Mouse (Mus musculus) hindbrain, postnatal 0 days (tissue): ENCODE data around the gene Gtf3c4. TPM values are rescaled to one million over a fixed set of nuclear protein-coding genes. Genes with fewer than 3 reads are reported as not detected.

Experiments
- ATAC-seq: fragments of 200-750 bp; cut with Nextera tagmentation; 2 replicates; pipeline ENCODE4 v1.8.0; 2017; ENCODE audit warnings: mild to moderate bottlenecking, moderate TSS enrichment, moderate library complexity
- DNase-seq: peaks from one replicate; pipeline ENCODE4 v3.0.0-alpha.2; 2015; ENCODE audit warnings: low spot score
- H3K27ac ChIP-seq: fragments of 300-500 bp; sonication (generic); 2 replicates; pipeline ENCODE4 v1.5.1; 2014; ENCODE audit warnings: mild to moderate bottlenecking
- H3K27me3 ChIP-seq: fragments of 300-500 bp; sonication (generic); 2 replicates; pipeline ENCODE4 v1.6.1; 2014; ENCODE audit warnings: low read length, mixed read lengths; ENCODE audit not compliant: insufficient read depth
- H3K36me3 ChIP-seq: fragments of 300-500 bp; sonication (generic); 2 replicates; pipeline ENCODE4 v1.6.1; 2014; ENCODE audit warnings: low read length, mixed read lengths; ENCODE audit not compliant: insufficient read depth
- H3K4me1 ChIP-seq: fragments of 300-500 bp; sonication (generic); 2 replicates; pipeline ENCODE4 v1.6.1; 2014; ENCODE audit warnings: antibody characterized with exemption, low read length, mixed read lengths; ENCODE audit not compliant: insufficient read depth
- H3K4me2 ChIP-seq: fragments of 300-500 bp; sonication (generic); 2 replicates; pipeline ENCODE4 v1.6.1; 2014; ENCODE audit warnings: low read depth, mild to moderate bottlenecking, low read length, moderate library complexity, mixed read lengths
- H3K4me3 ChIP-seq: fragments of 300-500 bp; sonication (generic); 2 replicates; pipeline ENCODE4 v1.5.1; 2014; ENCODE audit warnings: low read length
- H3K9ac ChIP-seq: fragments of 300-500 bp; sonication (generic); replicated peaks from 2 replicates; pipeline ENCODE4 v1.6.1; 2014; ENCODE audit warnings: mild to moderate bottlenecking, low read length, moderate library complexity, mixed read lengths
- H3K9me3 ChIP-seq: fragments of 300-500 bp; sonication (generic); 2 replicates; pipeline ENCODE4 v1.6.1; 2016; ENCODE audit warnings: low read length, mixed read lengths
- CTCF ChIP-seq: IDR thresholded peaks from 2 replicates; pipeline ENCODE4 v1.5.1; 2016; ENCODE audit warnings: antibody characterized with exemption, control low read depth, low read depth
- WGBS: fragments of 180-500 bp; shearing (Covaris S2); extraction: QIAGEN DNeasy Blood & Tissue Kit; methylation state at CpG from one replicate; pipeline ENCODE4 v1.1.7; 2014; 5-methylcytosine and 5-hydroxymethylcytosine counted together
- polyA plus RNA-seq: library from polyadenylated mRNA; unstranded; fragments of >200 nt; fragmentation: Nextera tagmentation; extraction: Ambion mirVana; gene quantifications from 2 replicates; pipeline ENCODE4 v1.2.1, GENCODE M21; 2015
- total RNA-seq: library from RNA; depleted of rRNA; stranded (reverse); fragments of >200 nt; gene quantifications from 2 replicates; pipeline ENCODE4 v1.2.3, GENCODE M21; 2014; rRNA removed

The Gtf3c4 gene
- 64.3 and 111 TPM in 2 replicates for total RNA-seq
- polyA plus RNA-seq, result 12.8 and 14.5 TPM in 2 replicates

- Histone ChIP-seq H3K27me3 (no peaks in the 10 kb centered on the region), H3K9ac (peak within 1 kb of the TSS; percentile 92), H3K4me3 (peak within 1 kb of the TSS; percentile 99), H3K4me2 (peak within 1 kb of the TSS; percentile 97), H3K9me3 (no peaks in the 10 kb centered on the region), H3K36me3 (0 out of 2 replicates have a peak, but pooled peaks cover 5% of the 10 kb centered on the region), H3K4me1 (peaks cover 20% of the 10 kb centered on the region), H3K27ac (peak within 1 kb of the TSS; percentile 89)
- no peak for TF ChIP-seq CTCF
- DNase-seq, result peak; percentile 97
- ATAC-seq, result peak; percentile 97
- WGBS, result under 1% methylated on average over 63 of the region's 63 CpGs
Measured at GRCm38 (mm10) chr2:28840222-28840951, at the start of gene Gtf3c4, which contains the start of gene Ddx31. Gtf3c4 (minus strand) TSS chr2:28840360. Ddx31 (plus strand) TSS chr2:28840406.

- H3K4me1 ChIP-seq, result no peaks in the 10 kb centered on the region; the same call in 1 of the 2 replicates
- H3K27me3 ChIP-seq, result no peaks in the 10 kb centered on the region
- peaks cover 14% of the 10 kb centered on the region for H3K36me3 ChIP-seq
- no peak for TF ChIP-seq CTCF
- DNase-seq (no peak), ATAC-seq (no peak)
- WGBS, result 58% methylated on average over 4 of the region's 4 CpGs
- no peak overlapping the region for H3K4me2 ChIP-seq
- no peaks in the 10 kb centered on the region for H3K9me3 ChIP-seq
- H3K9ac ChIP-seq, result no peak overlapping the region
- no peak overlapping the region for H3K4me3 ChIP-seq
- no peak overlapping the region for H3K27ac ChIP-seq
Measured at GRCm38 (mm10) chr2:28884914-28885313, 44.8 kb upstream of the Gtf3c4 start.

GRCm38 (mm10) chr2:28882826-28883485, 42.8 kb upstream of the Gtf3c4 start:
- ATAC-seq (no peak), DNase-seq (peak; percentile 44)
- WGBS, result 40% methylated on average over 6 of the region's 6 CpGs

GRCm38 (mm10) chr2:28882047-28882446, 41.9 kb upstream of the Gtf3c4 start:
- no peak overlapping the region for H3K4me2 ChIP-seq
- no peak overlapping the region for H3K9ac ChIP-seq
- no peaks in the 10 kb centered on the region for H3K27me3 ChIP-seq
- no peak overlapping the region for H3K27ac ChIP-seq
- no peaks in the 10 kb centered on the region; the same call in 1 of the 2 replicates for H3K4me1 ChIP-seq
- H3K36me3 ChIP-seq, result peaks cover 14% of the 10 kb centered on the region
- H3K9me3 ChIP-seq, result no peaks in the 10 kb centered on the region
- TF ChIP-seq CTCF, result no peak
- DNase-seq, result no peak
- H3K4me3 ChIP-seq, result no peak overlapping the region
- 73% methylated on average over 3 of the region's 3 CpGs for WGBS
- no peak for ATAC-seq

More at GRCm38 (mm10) chr2:28882826-28883485, 42.8 kb upstream of the Gtf3c4 start:
- H3K4me1 ChIP-seq, result no peaks in the 10 kb centered on the region; the same call in 1 of the 2 replicates
- no peaks in the 10 kb centered on the region for H3K9me3 ChIP-seq
- H3K27me3 ChIP-seq, result no peaks in the 10 kb centered on the region
- no peak for TF ChIP-seq CTCF
- no peak overlapping the region for H3K27ac ChIP-seq
- no peak overlapping the region for H3K9ac ChIP-seq
- peaks cover 14% of the 10 kb centered on the region for H3K36me3 ChIP-seq
- H3K4me3 ChIP-seq, result no peak overlapping the region
- no peak overlapping the region for H3K4me2 ChIP-seq

GRCm38 (mm10) chr2:28881275-28881674, 41.1 kb upstream of the Gtf3c4 start:
- H3K36me3 ChIP-seq, result peaks cover 16% of the 10 kb centered on the region
- TF ChIP-seq CTCF, result no peak

GRCm38 (mm10) chr2:28875554-28875953, 35.4 kb upstream of the Gtf3c4 start:
- no peaks in the 10 kb centered on the region for H3K9me3 ChIP-seq
- H3K4me3 ChIP-seq, result no peak overlapping the region
- H3K36me3 ChIP-seq, result peaks cover 22% of the 10 kb centered on the region
- 75% methylated on average over 11 of the region's 11 CpGs for WGBS
- H3K4me1 ChIP-seq, result no peaks in the 10 kb centered on the region
- ATAC-seq, result no peak
- H3K9ac ChIP-seq, result no peak overlapping the region
- no peaks in the 10 kb centered on the region for H3K27me3 ChIP-seq
- TF ChIP-seq CTCF, result no peak
- no peak for DNase-seq
- H3K27ac ChIP-seq, result peak overlapping the region; percentile 32; the same call in 1 of the 2 replicates
- H3K4me2 ChIP-seq, result no peak overlapping the region

More at GRCm38 (mm10) chr2:28881275-28881674, 41.1 kb upstream of the Gtf3c4 start:
- 65% methylated on average over 3 of the region's 3 CpGs for WGBS
- no peaks in the 10 kb centered on the region; the same call in 1 of the 2 replicates for H3K4me1 ChIP-seq
- H3K27ac ChIP-seq, result no peak overlapping the region
- no peak overlapping the region for H3K9ac ChIP-seq
- DNase-seq (peak; percentile 71), ATAC-seq (0 out of 2 replicates have a peak, but pooled peaks have one; percentile 51)
- H3K4me2 ChIP-seq, result no peak overlapping the region
- no peak overlapping the region for H3K4me3 ChIP-seq
- H3K27me3 ChIP-seq, result no peaks in the 10 kb centered on the region
- no peaks in the 10 kb centered on the region for H3K9me3 ChIP-seq
